16 mouse cellular contexts compared by ENCODE assay signal in genomic region chr15:83296771-83297311, GRCm38 (mm10). TPM values are rescaled to one million over a fixed set of nuclear protein-coding genes. Genes with fewer than 3 reads are reported as not detected.
DNase-seq lines count a peak whose midpoint lies in the region; ATAC-seq and TF ChIP-seq lines count a peak whose summit lies in the region.
"Had no signal": no experiment of that assay in that cellular context is flagged by ENCODE, and none has a peak within 500 bp of the region (broad histone marks: within the 10 kb centered on the region; RNA-seq: fewer than 3 reads in every experiment).

No protein-coding gene starts in this region.

- no peak for DNase-seq in kidney, adult 11 months
- DNase-seq in ES-E14 (ENCODE audit: low read depth, low spot score), result no peak
- peak; percentile 39 for DNase-seq in hindbrain, embryonic 11.5 days (ENCODE audit: low spot score)
- peak; percentile 23 for DNase-seq in limb, embryonic 14.5 days (ENCODE audit: low spot score)
- no peak for DNase-seq in adrenal gland, postnatal 4 days (ENCODE audit: low spot score in 2 of 2)
- no peak for DNase-seq in gastrocnemius, postnatal 36 days
- DNase-seq in cerebellum, postnatal 36 days, result no peak
- DNase-seq: adrenal gland, postnatal 14 days; cerebellum, adult 18-20 months; lung, adult 2 months; right cerebral cortex, postnatal 14 days had no signal

- no peaks in the 10 kb centered on the region for H3K9me3 ChIP-seq in kidney, embryonic 14.5 days (ENCODE audit: control insufficient read depth, low read length)
- H3K9me3 ChIP-seq in ES-E14 (ENCODE audit: control insufficient read depth, insufficient read depth, low read depth, low read length), result no peaks in the 10 kb centered on the region
- no peaks in the 10 kb centered on the region for H3K9me3 ChIP-seq in hindbrain, embryonic 11.5 days (ENCODE audit: control insufficient read depth, low read length)
- no peaks in the 10 kb centered on the region for H3K9me3 ChIP-seq in limb, embryonic 14.5 days (ENCODE audit: control insufficient read depth, low read length)
- H3K9me3 ChIP-seq: G1E had no signal

- WGBS in kidney, embryonic 14.5 days, result 52% methylated on average over 7 of the region's 8 CpGs
- WGBS in hindbrain, embryonic 11.5 days, result 50% methylated on average over 6 of the region's 8 CpGs
- WGBS in limb, embryonic 14.5 days, result 52% methylated on average over 8 of the region's 8 CpGs

- H3K9ac ChIP-seq in kidney, embryonic 14.5 days (ENCODE audit: low read depth, low read length), result no peak overlapping the region
- no peak overlapping the region for H3K9ac ChIP-seq in ES-E14 (ENCODE audit: insufficient read depth, low read depth, low read length, poor library complexity, severe bottlenecking)
- H3K9ac ChIP-seq in hindbrain, embryonic 11.5 days (ENCODE audit: low read depth, low read length), result no peak overlapping the region
- no peak overlapping the region for H3K9ac ChIP-seq in limb, embryonic 14.5 days (ENCODE audit: low read depth, low read length, severe bottlenecking)

- H3K4me2 ChIP-seq in kidney, embryonic 14.5 days (replicated peaks; ENCODE audit: low read depth, low read length), result no peak overlapping the region
- no peak overlapping the region for H3K4me2 ChIP-seq in hindbrain, embryonic 11.5 days (replicated peaks; ENCODE audit: low read depth, low read length)
- no peak overlapping the region for H3K4me2 ChIP-seq in limb, embryonic 14.5 days (replicated peaks; ENCODE audit: low read depth, low read length, severe bottlenecking)

- no peak overlapping the region for H3K27ac ChIP-seq in kidney, embryonic 14.5 days (ENCODE audit: low read depth, low read length)
- no peak overlapping the region for H3K27ac ChIP-seq in ES-E14 (ENCODE audit: insufficient read depth, low read depth, low read length, poor library complexity, severe bottlenecking)
- no peak overlapping the region for H3K27ac ChIP-seq in hindbrain, embryonic 11.5 days (ENCODE audit: low read depth, low read length)
- no peak overlapping the region for H3K27ac ChIP-seq in limb, embryonic 14.5 days (replicated peaks; ENCODE audit: low read depth, low read length)
- H3K27ac ChIP-seq: left cerebral cortex, adult 2 months had no signal

- no peak overlapping the region for H3K4me3 ChIP-seq in kidney, embryonic 14.5 days (ENCODE audit: low read length)
- H3K4me3 ChIP-seq in ES-E14 (ENCODE audit: insufficient read depth in 1 of 2, low read depth in 1 of 2, low read length in 2 of 2, poor library complexity in 1 of 2, severe bottlenecking in 1 of 2), result no peak overlapping the region
- no peak overlapping the region for H3K4me3 ChIP-seq in hindbrain, embryonic 11.5 days (ENCODE audit: low read depth, low read length)
- no peak overlapping the region for H3K4me3 ChIP-seq in limb, embryonic 14.5 days (replicated peaks; ENCODE audit: low read length)
- H3K4me3 ChIP-seq: left cerebral cortex, adult 2 months had no signal

- 0 out of 2 replicates have a peak, but pooled peaks cover 4% of the 10 kb centered on the region for H3K36me3 ChIP-seq in kidney, embryonic 14.5 days (ENCODE audit: control insufficient read depth, insufficient read depth, low read length)
- H3K36me3 ChIP-seq in ES-E14 (ENCODE audit: control insufficient read depth, insufficient read depth, low read length, poor library complexity, severe bottlenecking), result no peaks in the 10 kb centered on the region
- H3K36me3 ChIP-seq in hindbrain, embryonic 11.5 days (ENCODE audit: control insufficient read depth, insufficient read depth, low read length), result no peaks in the 10 kb centered on the region
- peaks cover 30% of the 10 kb centered on the region for H3K36me3 ChIP-seq in limb, embryonic 14.5 days (ENCODE audit: control insufficient read depth, insufficient read depth, low read length)

- H3K4me1 ChIP-seq in kidney, embryonic 14.5 days (ENCODE audit: control insufficient read depth, insufficient read depth, low read length), result peaks cover 30% of the 10 kb centered on the region
- peaks cover 0 to 8% of the 10 kb centered on the region in 2 experiments; a peak in 1 of 4 replicates for H3K4me1 ChIP-seq in ES-E14 (ENCODE audit: control insufficient read depth in 2 of 2, insufficient read depth in 2 of 2, low read length in 2 of 2, poor library complexity in 1 of 2)
- no peaks in the 10 kb centered on the region for H3K4me1 ChIP-seq in hindbrain, embryonic 11.5 days (replicated peaks; ENCODE audit: control insufficient read depth, insufficient read depth, low read length)
- H3K4me1 ChIP-seq in limb, embryonic 14.5 days (ENCODE audit: control insufficient read depth, insufficient read depth, low read length), result peaks cover 17% of the 10 kb centered on the region

- no peaks in the 10 kb centered on the region for H3K27me3 ChIP-seq in kidney, embryonic 14.5 days (ENCODE audit: control insufficient read depth, insufficient read depth, low read length)
- no peaks in the 10 kb centered on the region for H3K27me3 ChIP-seq in hindbrain, embryonic 11.5 days (ENCODE audit: control insufficient read depth, insufficient read depth, low read length)
- no peaks in the 10 kb centered on the region for H3K27me3 ChIP-seq in limb, embryonic 14.5 days (ENCODE audit: control insufficient read depth, insufficient read depth, low read length)

- no peak for TF ChIP-seq POLR2A in limb, embryonic 14.5 days (IDR thresholded peaks at IDR 0.05; ENCODE audit: borderline replicate concordance, extremely low read depth, insufficient read depth, insufficient read length)

- in situ Hi-C loops in ES-E14 (cut with MboI; ENCODE audit: low sequenced_read_pairs in 2 of 2, unreplicated experiment in 2 of 2), result no loop called here

- intact Hi-C loops in gastrocnemius, postnatal 36 days (cut with DNase I), result no loop called here

- 0 out of 2 replicates have a peak, but pooled peaks have one; percentile 2 for ATAC-seq in kidney, embryonic 14.5 days (ENCODE audit: low FRiP score, low TSS enrichment)
- no peak for ATAC-seq in hindbrain, embryonic 11.5 days (ENCODE audit: low FRiP score)
- ATAC-seq in limb, embryonic 14.5 days (ENCODE audit: low FRiP score, low read depth), result peak; percentile 56; the same call in 1 of the 2 replicates

TF ChIP-seq in ES-E14, 5 proteins besides CTCF, POLR2A, EP300 and RAD21:
- TF ChIP-seq MAFK (IDR thresholded peaks at IDR 0.05; ENCODE audit: insufficient read depth, low read depth, low read length), result peak; percentile 64
- TF ChIP-seq HCFC1 (IDR thresholded peaks at IDR 0.05; ENCODE audit: borderline replicate concordance, insufficient read depth, low read length), result no peak

RNA-seq across cellular contexts. Expression of gene A4galt, which starts 45.3 kb away (rescaled TPM):
- 14.8 and 19.9 TPM in 2 replicates for polyA plus RNA-seq in kidney, embryonic 14.5 days (2014; fragmentation: Nextera tagmentation; extraction: Ambion mirVana)
- total RNA-seq in ES-E14 (2012; rRNA removed), result 22.7 and 30.9 TPM in 2 replicates
- polyA plus RNA-seq in hindbrain, embryonic 11.5 days (2014; fragmentation: Nextera tagmentation; extraction: Ambion mirVana), result 1.7 and 1.8 TPM in 2 replicates
- 2.9 and 3.5 TPM in 2 replicates for polyA plus RNA-seq in limb, embryonic 14.5 days (2012; rRNA removed)
- polyA plus RNA-seq in limb, embryonic 14.5 days (2014; fragmentation: Nextera tagmentation; extraction: Ambion mirVana), result 1.4 and 2.7 TPM in 2 replicates
- total RNA-seq in adrenal gland, postnatal 4 days (2021), result 10 to 100 TPM; 11.6 to 14.6 TPM
- 1 to 10 TPM; 2.4 to 3.5 TPM for total RNA-seq in gastrocnemius, postnatal 36 days (2021)
- total RNA-seq: granulocyte monocyte progenitor cell, adult 5-6 weeks; hematopoietic stem cell, adult 5-6 weeks had no signal
- polyA plus RNA-seq: G1E had no signal

RNA-seq across cellular contexts. Expression of gene Arfgap3, which starts 53.2 kb away (rescaled TPM):
- polyA plus RNA-seq in kidney, embryonic 14.5 days (2014; fragmentation: Nextera tagmentation; extraction: Ambion mirVana), result 25.7 and 33.3 TPM in 2 replicates
- total RNA-seq in ES-E14 (2012; rRNA removed), result 10.8 and 13.5 TPM in 2 replicates
- polyA plus RNA-seq in hindbrain, embryonic 11.5 days (2014; fragmentation: Nextera tagmentation; extraction: Ambion mirVana), result 38.6 and 40.1 TPM in 2 replicates
- 51.4 and 66.6 TPM in 2 replicates for polyA plus RNA-seq in limb, embryonic 14.5 days (2012; rRNA removed)
- polyA plus RNA-seq in limb, embryonic 14.5 days (2014; fragmentation: Nextera tagmentation; extraction: Ambion mirVana), result 51.7 and 54.8 TPM in 2 replicates
- 10 to 100 TPM; 36.0 to 36.7 TPM for total RNA-seq in adrenal gland, postnatal 4 days (2021)
- total RNA-seq in gastrocnemius, postnatal 36 days (2021), result 1 to 10 TPM; 5.7 to 6.1 TPM

Comparison
In these comparisons a context has a peak if more than half of its experiments do, and no peak if none do; other contexts are left out.
1. DNase-seq: peak in hindbrain, embryonic 11.5 days (single experiment) and limb, embryonic 14.5 days (single experiment); none in kidney, adult 11 months (single experiment), ES-E14 (single experiment), adrenal gland, postnatal 4 days (0 of 2), gastrocnemius, postnatal 36 days (0 of 2) and cerebellum, postnatal 36 days (0 of 2).